Mouse (Mus musculus) liver, embryonic 14.5 days (tissue): ENCODE measurements at regions not wholly inside any gene's neighbourhood (a gene's known extent, or its start where the extent isn't known, plus 50 kb on each side); places are given as distances from the start of the nearest gene placed in this dataset.

ENCODE experiments used
- CTCF ChIP-seq: IDR thresholded peaks from 2 replicates; pipeline ENCODE4 v1.5.1; 2016; ENCODE audit warnings: antibody characterized with exemption, low read depth, control low read depth
- EP300 ChIP-seq: IDR thresholded peaks from 2 replicates; pipeline ENCODE4 v1.6.1; 2016; ENCODE audit warnings: antibody characterized with exemption, low read depth

- no peak for TF ChIP-seq CTCF
- TF ChIP-seq EP300, result no peak
These were observed 73.0 kb upstream of the Klf13 start for GRCm38 (mm10) chr7:64011563-64012267.
